Mouse (Mus musculus) testis, adult 2 months (tissue): Measurements from ENCODE around the gene Hps4.

Experiments used
- CTCF ChIP-seq: fragments of 200-500 bp; IDR thresholded peaks from 2 replicates; pipeline ENCODE4 v1.5.1; 2012; ENCODE audit warnings: low read depth, mild to moderate bottlenecking, inconsistent platforms, low read length, moderate library complexity; ENCODE audit not compliant: control insufficient read depth, insufficient read depth, insufficient replicate concordance
- POLR2A ChIP-seq: fragments of 200-500 bp; IDR thresholded peaks from 2 replicates; pipeline ENCODE4 v1.6.1; 2012; ENCODE audit warnings: low read depth, mild to moderate bottlenecking, inconsistent platforms, low read length, moderate library complexity; ENCODE audit not compliant: control insufficient read depth

DNA sequence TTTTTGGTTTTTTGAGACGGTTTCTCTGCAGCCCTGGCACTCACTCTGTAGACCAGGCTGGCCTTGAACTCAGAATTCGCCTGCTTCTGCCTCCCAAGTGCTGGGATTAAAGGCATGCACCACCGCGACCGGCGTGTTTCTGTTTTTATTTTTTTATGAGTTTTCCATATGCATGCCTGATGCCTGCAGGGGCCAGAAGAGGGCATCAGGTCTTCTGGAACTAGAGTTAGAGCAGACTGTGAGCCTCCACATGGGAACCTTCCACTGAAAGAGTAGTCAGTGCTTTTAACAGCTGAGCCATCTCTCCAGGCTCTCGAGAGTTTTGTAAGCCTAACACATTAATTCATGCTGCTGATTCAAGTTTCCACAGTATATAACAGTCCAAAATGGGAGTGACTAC is 3.7 kb upstream of the Hps4 start:
- TF ChIP-seq CTCF = no peak
- TF ChIP-seq POLR2A = no peak
